Mouse (Mus musculus) megakaryocyte-erythroid progenitor cell, adult 5-6 weeks (primary cell): ENCODE results near the gene Plp1. TPM values are rescaled to one million over a fixed set of nuclear protein-coding genes. Genes with fewer than 3 reads are reported as not detected.

Experiments used
- ATAC-seq: replicated peaks from 2 replicates; pipeline ENCODE4 v1.8.0; 2016; ENCODE audit warnings: mild to moderate bottlenecking, inconsistent platforms; ENCODE audit not compliant: severe bottlenecking, poor library complexity, low FRiP score, low TSS enrichment
- total RNA-seq, 2 experiments: library from RNA; stranded (forward) in 1 of 2; stranded (reverse) in 1 of 2; fragments of 200-1000, 215-1000 nt in 1 of 2; fragments of >200 nt in 1 of 2; fragmentation: Nextera tagmentation in 1 of 2; gene quantifications; 2 replicates each; pipeline ENCODE4 v1.2.3; 2014 to 2017

Plp1 gene
- total RNA-seq (2014; fragmentation: Nextera tagmentation) (6.2 and 7.4 TPM in 2 replicates), total RNA-seq (2017) (0.99 and 1.1 TPM in 2 replicates)

DNA sequence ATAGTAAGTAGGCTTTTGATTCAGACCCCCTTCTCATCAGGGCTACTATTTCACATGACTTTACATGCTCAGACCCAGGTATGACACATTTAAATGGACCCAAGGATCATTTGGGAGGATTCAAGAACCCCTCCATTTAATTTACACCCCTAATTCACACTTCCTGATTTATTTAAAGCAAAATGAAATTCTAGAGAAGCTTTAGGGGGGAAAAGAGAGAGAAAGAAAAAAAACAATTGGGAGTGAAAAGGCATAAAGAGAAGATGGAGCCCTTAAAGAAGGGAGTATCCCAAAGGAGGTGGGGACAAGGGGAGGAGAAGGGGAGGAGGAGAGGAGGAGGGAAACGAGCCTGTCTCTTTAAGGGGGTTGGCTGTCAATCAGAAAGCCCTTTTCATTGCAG, at the start of gene Plp1:
Plp1 (plus strand) TSS at position 301 of the 400 bp plus-strand sequence.
- no peak for ATAC-seq

DNA sequence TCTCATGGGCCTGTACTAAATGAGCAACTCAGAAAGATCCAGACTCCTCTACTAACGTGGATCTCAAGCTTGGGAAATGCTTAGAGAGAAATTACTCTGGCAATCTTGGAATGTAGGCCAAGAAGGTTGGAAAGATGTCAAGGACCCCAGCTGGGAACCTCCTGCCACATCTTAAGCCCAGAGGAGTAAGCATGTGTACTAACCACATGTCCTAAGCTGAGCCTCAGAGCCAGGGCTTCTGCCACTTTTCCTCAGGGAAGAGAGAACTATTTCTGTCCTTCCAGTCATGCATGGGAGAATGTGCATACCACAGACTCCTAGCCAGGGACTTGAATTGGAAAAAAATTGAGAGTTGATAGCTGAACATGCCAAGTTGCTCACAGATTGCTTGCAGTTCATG, 49.4 kb upstream of the Plp1 start:
- ATAC-seq = no peak

DNA sequence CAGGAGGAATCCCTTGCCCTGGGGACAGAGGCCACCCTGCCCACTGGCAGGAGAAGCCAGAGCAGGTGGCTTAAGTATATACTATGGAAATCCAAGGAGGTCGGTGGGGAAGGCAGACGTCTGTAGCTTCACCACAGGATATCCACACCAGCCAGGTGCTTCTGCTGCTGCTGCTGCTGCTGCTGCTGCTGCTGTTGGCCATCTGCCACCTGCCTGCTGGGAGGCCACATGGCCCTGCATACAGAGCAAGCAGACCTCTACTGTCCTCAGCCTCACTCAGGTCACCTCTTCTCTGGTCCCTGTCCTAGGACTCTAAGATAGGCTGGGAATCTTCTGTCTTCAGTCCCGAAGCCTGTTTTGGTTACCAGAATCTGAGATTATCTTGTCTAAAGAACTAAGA, 44.4 kb upstream of the Plp1 start:
- no peak for ATAC-seq

DNA sequence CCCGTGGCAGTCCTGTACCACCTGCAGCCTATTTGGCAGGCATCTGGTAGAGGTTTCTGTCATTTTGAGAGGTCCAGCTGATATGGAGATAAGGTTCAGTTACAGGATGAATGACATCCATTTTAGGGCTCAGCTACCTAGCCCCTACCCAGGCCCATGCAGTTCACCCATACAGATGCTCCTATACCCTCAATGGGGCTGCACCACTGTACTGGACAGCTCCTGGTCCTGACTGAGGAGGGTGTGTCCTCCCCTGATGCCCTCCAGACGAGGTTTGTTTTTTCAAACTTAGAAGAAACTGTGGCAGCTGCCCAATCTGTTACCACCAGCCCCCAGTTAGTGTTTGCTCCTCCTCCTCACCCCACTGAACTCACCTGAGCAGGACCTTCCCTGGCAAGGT, 43.2 kb upstream of the Plp1 start:
- peak; percentile 57; the same call in 1 of the 2 replicates for ATAC-seq

DNA sequence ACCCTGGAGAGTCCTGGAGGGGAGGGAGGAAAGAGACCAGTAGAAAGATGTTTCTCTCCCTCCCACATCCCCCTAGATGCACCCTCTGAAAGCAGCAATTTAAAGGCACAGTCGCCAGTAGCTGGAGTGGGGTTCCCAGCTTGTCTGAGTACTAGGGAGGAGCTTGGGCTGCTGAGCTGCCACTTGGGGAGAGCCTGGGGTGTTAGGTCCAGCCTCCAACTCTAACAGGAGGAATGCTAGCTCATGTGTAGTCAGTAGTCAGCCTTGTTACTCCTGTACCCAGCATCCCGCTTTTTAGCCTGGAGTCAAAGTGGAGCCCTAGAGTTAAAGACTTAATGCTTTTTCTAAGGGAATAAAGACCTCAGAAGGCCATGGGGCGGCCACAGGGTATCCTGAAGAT, 42.4 kb upstream of the Plp1 start, which contains the start of gene Glra4:
Glra4 (minus strand) TSS at position 101 of the 400 bp plus-strand sequence.
- ATAC-seq = no peak

DNA sequence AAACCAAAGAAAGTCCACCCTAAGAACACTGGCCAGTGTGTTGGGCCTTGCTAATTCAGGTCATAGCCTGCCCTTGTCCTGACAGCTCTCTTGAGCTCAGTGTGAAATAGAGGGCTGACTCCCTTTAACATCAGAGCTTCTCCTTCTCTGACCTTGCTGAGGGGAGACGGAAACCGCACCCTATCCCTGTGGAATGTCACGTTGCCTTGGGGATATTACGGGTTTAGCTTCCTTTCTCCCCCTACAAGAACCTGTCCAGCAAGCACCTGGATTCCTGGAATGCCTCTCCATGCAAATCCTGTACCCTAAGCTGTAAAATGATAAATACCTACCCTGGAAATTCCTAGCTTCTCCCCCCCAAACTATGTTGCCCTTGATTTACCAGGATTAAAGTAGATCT, 33.0 kb upstream of the Plp1 start:
- ATAC-seq = no peak

DNA sequence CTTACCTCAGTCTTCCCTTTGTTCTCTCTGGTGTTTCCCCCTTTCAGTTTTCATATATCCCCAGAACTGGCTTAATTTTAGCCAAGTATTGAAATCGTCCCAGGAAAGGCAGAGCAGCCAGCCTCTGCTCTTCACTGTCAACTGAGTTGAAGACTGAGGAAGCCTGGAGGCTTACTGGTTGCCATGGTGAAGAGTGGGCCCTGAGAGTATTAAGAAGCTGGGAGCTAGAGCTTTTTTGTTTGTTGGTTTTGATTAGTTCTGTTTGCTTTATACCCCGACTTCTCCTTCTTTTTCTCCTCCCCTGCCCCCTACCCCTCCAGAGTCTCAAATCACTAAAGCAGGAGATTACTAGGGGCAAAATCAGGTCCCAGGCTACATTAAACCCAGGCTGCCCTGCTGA, 25.2 kb upstream of the Plp1 start:
- no peak for ATAC-seq

DNA sequence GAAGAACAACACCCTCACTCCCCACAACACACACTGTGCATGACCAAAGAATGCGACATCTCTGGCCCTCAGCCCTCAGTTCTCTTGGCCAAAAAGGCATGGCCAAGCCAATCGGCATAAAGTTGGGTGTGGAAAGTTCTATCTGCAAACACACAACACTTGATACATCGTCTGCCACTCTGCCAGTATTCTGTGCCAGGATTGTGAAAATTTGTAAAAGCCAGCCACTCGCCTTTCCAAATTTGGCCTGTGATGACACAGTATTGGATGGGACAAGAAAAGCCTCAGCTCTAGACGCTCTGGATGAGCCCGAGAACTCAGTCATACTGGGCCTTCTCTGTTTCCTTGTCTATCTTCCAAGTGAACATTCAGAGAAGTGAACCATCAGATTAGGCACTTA, 2.7 kb upstream of the Plp1 start:
- no peak for ATAC-seq

DNA sequence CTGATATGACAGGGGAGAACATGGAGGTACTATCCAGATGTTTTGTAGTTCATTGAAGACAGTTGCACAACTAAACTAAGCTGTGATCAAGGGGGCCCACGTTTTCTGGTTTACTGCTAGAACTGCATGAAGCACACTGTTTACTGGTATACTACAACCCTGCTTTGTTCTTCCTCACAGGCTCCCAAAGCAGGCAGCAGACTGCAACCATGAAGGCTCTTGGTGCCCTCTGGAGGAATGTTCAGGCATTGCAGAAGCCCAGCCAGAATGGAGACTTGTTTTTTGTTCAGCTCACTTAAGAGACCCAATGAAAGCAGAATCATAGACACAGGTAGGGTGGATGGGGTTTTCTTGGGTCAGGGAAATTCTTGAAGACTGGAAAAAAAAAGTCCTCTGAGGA, 2.2 kb upstream of the Plp1 start:
- ATAC-seq = peak; percentile 84; the same call in 1 of the 2 replicates

DNA sequence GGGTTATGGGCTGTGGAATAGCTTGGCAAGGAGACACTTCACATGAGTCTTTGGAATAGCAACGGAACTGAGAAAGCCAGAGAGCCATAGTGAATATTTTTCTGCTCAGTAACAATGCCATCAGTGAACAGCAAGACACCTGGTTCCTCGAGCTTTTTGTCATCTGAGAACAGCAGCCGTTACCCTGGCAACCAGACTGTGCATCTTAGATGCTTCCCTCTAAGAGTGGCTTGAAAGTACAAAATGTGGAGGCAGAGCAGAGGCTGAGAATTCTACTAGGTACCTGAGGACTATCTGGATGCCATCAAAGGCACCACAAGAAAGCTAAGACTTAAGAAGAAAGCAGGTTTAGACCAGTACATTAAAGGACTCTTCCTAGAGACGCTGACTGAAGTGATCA, 2.5 kb downstream of the Plp1 start:
- ATAC-seq = no peak

DNA sequence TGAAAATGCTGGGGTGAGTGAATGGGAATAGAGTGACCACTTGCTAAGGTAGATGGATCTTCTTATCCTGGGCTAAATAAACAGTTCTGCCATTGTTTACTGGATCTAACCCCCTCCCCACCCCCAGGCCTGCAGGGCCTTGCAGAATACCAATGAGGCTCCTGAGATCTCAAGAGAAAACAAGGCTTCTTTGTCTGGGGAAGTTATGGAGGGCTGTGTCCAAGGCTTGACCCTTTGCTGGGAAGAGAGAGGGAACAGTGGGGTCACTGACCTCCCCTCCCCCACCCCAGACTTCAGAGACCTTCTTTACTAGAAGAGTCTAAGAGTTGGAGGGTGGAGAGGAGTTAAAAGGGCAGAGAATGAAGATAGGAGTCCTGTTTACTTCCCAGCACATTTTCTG, 6.1 kb downstream of the Plp1 start:
- no peak for ATAC-seq

DNA sequence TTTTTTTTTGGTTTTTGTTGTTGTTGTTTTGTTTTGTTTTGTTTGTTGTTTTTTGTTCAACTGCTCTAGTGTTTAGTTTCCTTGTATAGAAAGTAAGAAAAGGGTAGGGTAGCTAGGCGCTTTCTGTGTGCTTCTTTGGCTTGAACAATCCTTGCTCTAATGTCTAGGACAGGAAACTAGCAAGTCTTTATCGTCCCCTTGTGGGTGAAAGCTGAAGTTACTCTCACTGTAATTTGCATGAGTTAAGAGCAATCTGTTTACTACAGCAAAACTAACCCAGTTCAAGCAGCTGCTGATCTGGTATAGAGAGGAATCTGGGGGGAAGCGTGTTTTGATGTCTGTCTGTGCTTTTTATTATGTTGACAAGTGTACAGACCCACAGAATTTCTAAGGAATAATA, 27.8 kb downstream of the Plp1 start:
- no peak for ATAC-seq

DNA sequence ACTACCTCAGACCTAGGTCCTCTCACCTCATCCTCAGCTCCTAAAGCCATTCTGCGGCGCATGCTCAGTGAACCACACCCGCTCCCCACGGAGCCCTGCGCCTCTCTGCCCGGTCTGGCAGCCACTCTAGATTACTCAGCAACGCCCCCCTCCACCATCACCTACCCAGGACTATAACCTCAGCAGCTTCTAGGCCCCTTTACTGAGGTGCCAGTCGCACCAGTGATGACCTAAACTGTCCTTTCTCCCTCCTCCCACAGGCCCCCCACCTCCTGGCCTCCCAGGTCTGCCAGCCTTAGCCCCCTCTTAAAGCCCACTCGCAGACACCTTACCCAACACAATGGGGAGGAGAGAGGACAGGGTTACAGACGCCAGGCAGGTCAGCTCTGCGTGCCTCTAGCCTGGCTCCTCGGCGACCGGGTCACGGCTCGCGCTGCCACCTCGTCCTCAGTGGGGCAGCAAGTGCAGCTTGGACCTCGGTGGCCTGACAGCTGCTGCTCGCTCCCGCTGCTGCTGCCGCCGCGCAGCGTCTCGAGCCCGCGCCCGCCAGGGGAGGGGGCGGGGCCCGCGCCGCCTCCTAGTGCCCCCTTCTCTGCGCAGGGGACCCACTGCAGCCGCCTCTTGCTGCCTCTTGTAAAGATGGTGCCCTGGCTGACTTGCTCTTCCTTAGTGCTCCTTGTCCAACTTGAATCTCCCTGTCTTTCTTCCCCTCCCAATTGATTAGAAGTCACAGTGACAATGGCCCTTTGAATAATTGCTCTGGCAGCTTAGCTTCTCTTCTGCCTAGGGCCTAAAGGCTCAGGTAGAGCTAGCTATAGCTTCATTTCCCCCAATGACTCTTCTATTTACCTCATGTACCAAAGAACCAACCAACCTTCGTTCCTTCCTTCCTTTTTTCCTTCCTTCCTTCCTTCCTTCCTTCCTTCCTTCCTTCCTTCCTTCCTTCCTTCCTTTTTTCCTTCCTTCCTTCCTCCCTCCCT, 45.9 kb downstream of the Plp1 start, which contains the start of gene Rab9b:
Rab9b (minus strand) TSS at position 695 of the 980 bp plus-strand sequence.
- ATAC-seq = peak; percentile 88

Other genes starting within 250 kb of the Plp1 start
- gene Tceal3, start 231.8 kb upstream of the Plp1 start, total RNA-seq (2014; fragmentation: Nextera tagmentation) = 9.2 and 12.2 TPM in 2 replicates
- gene Tceal3, start 231.8 kb upstream of the Plp1 start, total RNA-seq (2017) = 11.4 and 24.9 TPM in 2 replicates
- gene Tceal1, start 114.7 kb upstream of the Plp1 start, total RNA-seq (2014; fragmentation: Nextera tagmentation) = 0.42 and 2.9 TPM in 2 replicates
- gene Tceal1, start 114.7 kb upstream of the Plp1 start, total RNA-seq (2017) = 3.7 and 6.7 TPM in 2 replicates
- gene Morf4l2, start 79.0 kb upstream of the Plp1 start, total RNA-seq (2014; fragmentation: Nextera tagmentation) = 244 and 291 TPM in 2 replicates
- gene Morf4l2, start 79.0 kb upstream of the Plp1 start, total RNA-seq (2017) = 999 and 1,143 TPM in 2 replicates
- not detected in 2 replicates for gene Glra4, start 42.5 kb upstream of the Plp1 start, total RNA-seq (2014; fragmentation: Nextera tagmentation)
- gene Glra4, start 42.5 kb upstream of the Plp1 start, total RNA-seq (2017) = not detected in 2 replicates
- not detected in 2 replicates for gene Rab9b, start 46.1 kb downstream of the Plp1 start, total RNA-seq (2014; fragmentation: Nextera tagmentation)
- not detected in 2 replicates for gene Rab9b, start 46.1 kb downstream of the Plp1 start, total RNA-seq (2017)
- gene H2bfm, start 104.7 kb downstream of the Plp1 start, total RNA-seq (2014; fragmentation: Nextera tagmentation) = not detected in 2 replicates
- gene H2bfm, start 104.7 kb downstream of the Plp1 start, total RNA-seq (2017) = not detected in 2 replicates
- gene Tmsb15b2, start 152.8 kb downstream of the Plp1 start, total RNA-seq (2014; fragmentation: Nextera tagmentation) = not detected in 2 replicates
- gene Tmsb15b2, start 152.8 kb downstream of the Plp1 start, total RNA-seq (2017) = 7.2 TPM in 1 of 2 replicates, not detected in the other
- 1.2 and 3.9 TPM in 2 replicates for gene Tmsb15l, start 154.2 kb downstream of the Plp1 start, total RNA-seq (2014; fragmentation: Nextera tagmentation)
- 1.6 TPM in 1 of 2 replicates, not detected in the other for gene Tmsb15l, start 154.2 kb downstream of the Plp1 start, total RNA-seq (2017)
- 4.0 TPM in 1 of 2 replicates, not detected in the other for gene Tmsb15b1, start 154.2 kb downstream of the Plp1 start, total RNA-seq (2014; fragmentation: Nextera tagmentation)
- 7.0 and 13.2 TPM in 2 replicates for gene Tmsb15b1, start 154.2 kb downstream of the Plp1 start, total RNA-seq (2017)
- gene Zcchc18, start 170.5 kb downstream of the Plp1 start, total RNA-seq (2014; fragmentation: Nextera tagmentation) = not detected in 2 replicates
- not detected in 2 replicates for gene Zcchc18, start 170.5 kb downstream of the Plp1 start, total RNA-seq (2017)
- gene Slc25a53, start 215.6 kb downstream of the Plp1 start, total RNA-seq (2014; fragmentation: Nextera tagmentation) = 3.6 and 8.8 TPM in 2 replicates
- 5.9 and 6.0 TPM in 2 replicates for gene Slc25a53, start 215.6 kb downstream of the Plp1 start, total RNA-seq (2017)
- gene Fam199x, start 226.9 kb downstream of the Plp1 start, total RNA-seq (2014; fragmentation: Nextera tagmentation) = 3.4 and 5.5 TPM in 2 replicates
- 7.1 and 10.6 TPM in 2 replicates for gene Fam199x, start 226.9 kb downstream of the Plp1 start, total RNA-seq (2017)